ENCODE assay signal across 11 mouse cellular contexts in genomic region chr2:72145281-72145875, GRCm38 (mm10).
DNase-seq lines count a peak whose midpoint lies in the region; ATAC-seq and TF ChIP-seq lines count a peak whose summit lies in the region.
"Had no signal": no experiment of that assay in that cellular context is flagged by ENCODE, and none has a peak within 500 bp of the region (broad histone marks: within the 10 kb centered on the region; RNA-seq: fewer than 3 reads in every experiment).

No protein-coding gene starts in this region.

- 75% methylated on average over 11 of the region's 11 CpGs for WGBS in kidney, adult 2 months

- TF ChIP-seq CTCF in kidney, adult 2 months (conservative IDR thresholded peaks at IDR 0.05; ENCODE audit: insufficient read depth, insufficient read length, low read depth, low read length) = no peak

- no peak for TF ChIP-seq POLR2A in kidney, adult 2 months (IDR thresholded peaks at IDR 0.05; ENCODE audit: low read depth, low read length)

- no peaks in the 10 kb centered on the region; the same call in 1 of the 2 replicates for H3K27me3 ChIP-seq in kidney, adult 2 months (replicated peaks; ENCODE audit: control insufficient read depth, insufficient read depth, low read length)
- H3K27me3 ChIP-seq: limb, embryonic 12.5 days had no signal

- H3K36me3 ChIP-seq in kidney, adult 2 months (ENCODE audit: control insufficient read depth, insufficient read depth, low read length) = no peaks in the 10 kb centered on the region
- H3K36me3 ChIP-seq: limb, embryonic 12.5 days had no signal

- no peaks in the 10 kb centered on the region; the same call in none of the 2 replicates for H3K4me1 ChIP-seq in kidney, adult 2 months (ENCODE audit: control insufficient read depth, insufficient read depth, low read length)

- peak overlapping the region; percentile 51; the same call in 1 of the 2 replicates for H3K27ac ChIP-seq in kidney, adult 2 months (ENCODE audit: insufficient read depth, low read depth, low read length)
- H3K27ac ChIP-seq: hindbrain, postnatal 0 days; limb, embryonic 12.5 days had no signal

- DNase-seq in kidney, adult 2 months = no peak
- no peak for DNase-seq in kidney, postnatal 36 days
- DNase-seq in CD4-positive, CD25-positive, alpha-beta regulatory T cell, adult 2 months (ENCODE audit: low read depth, low spot score) = peak; percentile 42
- peak; percentile 47 for DNase-seq in adrenal gland, postnatal 25 days
- DNase-seq in testis, postnatal 14 days (ENCODE audit: low spot score) = peak; percentile 27
- no peak for DNase-seq in cerebellum, postnatal 25 days
- DNase-seq: gastrocnemius, postnatal 14 days; right cerebral cortex, postnatal 4 days had no signal

- H3K4me3 ChIP-seq in kidney, adult 2 months (ENCODE audit: insufficient read depth, low read depth, low read length) = no peak overlapping the region
- H3K4me3 ChIP-seq: limb, embryonic 12.5 days had no signal

- no peak for ATAC-seq in frontal cortex, adult (ENCODE audit: low TSS enrichment)
- ATAC-seq: hindbrain, postnatal 0 days had no signal

Comparison
In these comparisons a context has a peak if more than half of its experiments do, and no peak if none do; other contexts are left out.
1. DNase-seq: peak in CD4-positive, CD25-positive, alpha-beta regulatory T cell, adult 2 months (single experiment), adrenal gland, postnatal 25 days (single experiment) and testis, postnatal 14 days (single experiment); none in kidney, adult 2 months (single experiment), kidney, postnatal 36 days (0 of 2) and cerebellum, postnatal 25 days (0 of 2).